Mouse (Mus musculus) megakaryocyte, embryonic 14.5 days (primary cell): Measurements from ENCODE around the gene Itgax. TPM values are rescaled to one million over a fixed set of nuclear protein-coding genes. Genes with fewer than 3 reads are reported as not detected.
A peak's percentile ranks its signal among the peaks of the same experiment; 100 is the strongest.

Experiments
- H3K27me3 ChIP-seq: replicated peaks from 2 replicates; pipeline ENCODE3; 2012; ENCODE audit warnings: inconsistent platforms
- H3K36me3 ChIP-seq: replicated peaks from 2 replicates; pipeline ENCODE3; 2012; ENCODE audit warnings: low read length, inconsistent platforms, mixed read lengths
- H3K4me1 ChIP-seq: 2 replicates; pipeline ENCODE4 v1.6.1; 2012; ENCODE audit warnings: inconsistent platforms
- H3K4me3 ChIP-seq: replicated peaks from 2 replicates; pipeline ENCODE3; 2012; ENCODE audit warnings: moderate library complexity, mild to moderate bottlenecking, inconsistent platforms
- H3K9me3 ChIP-seq: 2 replicates; pipeline ENCODE4 v1.6.1; 2012; ENCODE audit warnings: inconsistent platforms
- FLI1 ChIP-seq: IDR thresholded peaks from 2 replicates; pipeline ENCODE4 v1.6.1; 2012; ENCODE audit warnings: low read length, inconsistent platforms, mixed read lengths
- GATA1 ChIP-seq: IDR thresholded peaks from 3 replicates; pipeline ENCODE4 v1.6.1; 2012; ENCODE audit warnings: mixed read lengths, low read length, inconsistent platforms, borderline replicate concordance
- polyA plus RNA-seq: library from polyadenylated mRNA; stranded (reverse); fragments of >175 nt; gene quantifications from 2 replicates; pipeline ENCODE4 v1.2.3, GENCODE M21; 2012; ENCODE audit warnings: low replicate concordance; ENCODE audit not compliant: insufficient read depth

Gene Itgax
- polyA plus RNA-seq: not detected in 2 replicates

- Histone ChIP-seq H3K4me1 (peaks cover 42% of the 10 kb centered on the region), H3K4me3 (no peak within 1 kb of the TSS), H3K36me3 (no peaks in the 10 kb centered on the region), H3K9me3 (no peaks in the 10 kb centered on the region), H3K27me3 (peaks cover 17% of the 10 kb centered on the region)
- TF ChIP-seq FLI1 (no peak), GATA1 (no peak)
These were observed at the start of gene Itgax for GRCm38 (mm10) chr7:128128741-128129720. Itgax (plus strand) TSS chr7:128129547.

- Histone ChIP-seq H3K4me1 (no peaks in the 10 kb centered on the region), H3K36me3 (peaks cover 2% of the 10 kb centered on the region), H3K4me3 (no peak overlapping the region), H3K27me3 (peaks cover 14% of the 10 kb centered on the region), H3K9me3 (no peaks in the 10 kb centered on the region)
- no peak for TF ChIP-seq FLI1
- TF ChIP-seq GATA1: no peak
These were observed 49.3 kb upstream of the Itgax start for GRCm38 (mm10) chr7:128080012-128080411.

GRCm38 (mm10) chr7:128089141-128089540 lies 40.2 kb upstream of the Itgax start:
- Histone ChIP-seq H3K9me3 (no peaks in the 10 kb centered on the region), H3K4me1 (peaks cover 5% of the 10 kb centered on the region; the same call in 1 of the 2 replicates), H3K4me3 (peak overlapping the region; percentile 21), H3K27me3 (peaks cover 4% of the 10 kb centered on the region), H3K36me3 (no peaks in the 10 kb centered on the region)
- TF ChIP-seq GATA1 (no peak), FLI1 (no peak)

GRCm38 (mm10) chr7:128098135-128098534 lies 31.2 kb upstream of the Itgax start:
- Histone ChIP-seq H3K27me3 (peaks cover 10% of the 10 kb centered on the region), H3K4me1 (no peaks in the 10 kb centered on the region), H3K9me3 (no peaks in the 10 kb centered on the region), H3K4me3 (no peak overlapping the region), H3K36me3 (no peaks in the 10 kb centered on the region)
- no peak for TF ChIP-seq FLI1
- no peak for TF ChIP-seq GATA1

GRCm38 (mm10) chr7:128100742-128101357 lies 28.5 kb upstream of the Itgax start:
- Histone ChIP-seq H3K4me3 (no peak overlapping the region), H3K27me3 (peaks cover 12% of the 10 kb centered on the region), H3K4me1 (no peaks in the 10 kb centered on the region), H3K36me3 (no peaks in the 10 kb centered on the region), H3K9me3 (no peaks in the 10 kb centered on the region)
- no peak for TF ChIP-seq GATA1
- TF ChIP-seq FLI1: no peak

- Histone ChIP-seq H3K27me3 (peaks cover 14% of the 10 kb centered on the region), H3K4me1 (no peaks in the 10 kb centered on the region), H3K36me3 (no peaks in the 10 kb centered on the region), H3K4me3 (no peak overlapping the region), H3K9me3 (no peaks in the 10 kb centered on the region)
- TF ChIP-seq FLI1 (no peak), GATA1 (no peak)
These were observed 24.1 kb upstream of the Itgax start for GRCm38 (mm10) chr7:128105246-128105645.

GRCm38 (mm10) chr7:128107462-128107861 lies 21.9 kb upstream of the Itgax start:
- TF ChIP-seq FLI1: no peak
- peaks cover 13% of the 10 kb centered on the region for H3K27me3 ChIP-seq
- H3K36me3 ChIP-seq: no peaks in the 10 kb centered on the region
- no peak overlapping the region for H3K4me3 ChIP-seq
- no peaks in the 10 kb centered on the region for H3K4me1 ChIP-seq
- H3K9me3 ChIP-seq: no peaks in the 10 kb centered on the region

GRCm38 (mm10) chr7:128110314-128110713 lies 19.0 kb upstream of the Itgax start:
- peaks cover 23% of the 10 kb centered on the region for H3K27me3 ChIP-seq
- TF ChIP-seq GATA1 (no peak), FLI1 (no peak)
- H3K4me3 ChIP-seq: no peak overlapping the region
- no peaks in the 10 kb centered on the region for H3K36me3 ChIP-seq
- H3K9me3 ChIP-seq: no peaks in the 10 kb centered on the region
- H3K4me1 ChIP-seq: no peaks in the 10 kb centered on the region; the same call in 1 of the 2 replicates

GRCm38 (mm10) chr7:128112131-128112530 lies 17.2 kb upstream of the Itgax start:
- Histone ChIP-seq H3K4me3 (no peak overlapping the region), H3K4me1 (no peaks in the 10 kb centered on the region; the same call in 1 of the 2 replicates), H3K27me3 (peaks cover 30% of the 10 kb centered on the region), H3K9me3 (no peaks in the 10 kb centered on the region), H3K36me3 (no peaks in the 10 kb centered on the region)
- TF ChIP-seq FLI1 (no peak), GATA1 (no peak)
